Mouse (Mus musculus) heart, adult 2 months (tissue): Measurements from ENCODE around the gene Socs2.

ENCODE experiments used
- CTCF ChIP-seq: fragments of 200-600 bp; IDR thresholded peaks from 2 replicates; pipeline ENCODE4 v1.8.1; 2022; ENCODE audit warnings: antibody characterized with exemption, mild to moderate bottlenecking, moderate library complexity
- EP300 ChIP-seq: fragments of 200-500 bp; IDR thresholded peaks from 2 replicates; pipeline ENCODE4 v1.6.1; 2011; ENCODE audit warnings: low read depth, low read length, control low read depth; ENCODE audit not compliant: insufficient read depth
- POLR2A ChIP-seq: fragments of 200-500 bp; IDR thresholded peaks from 2 replicates; pipeline ENCODE4 v1.6.1; 2011; ENCODE audit warnings: mild to moderate bottlenecking, low read depth, low read length, control low read depth; ENCODE audit not compliant: insufficient read depth

- TF ChIP-seq EP300 = no peak
- TF ChIP-seq CTCF = peak; percentile 18; the same call in 1 of the 2 replicates
- TF ChIP-seq POLR2A = no peak
These were observed 23.6 kb upstream of the Socs2 start for GRCm38 (mm10) chr10:95440566-95440965.
